Mouse (Mus musculus): ENCODE measurements around the gene Fam151a. TPM values are rescaled to one million over a fixed set of nuclear protein-coding genes. Genes with fewer than 3 reads are reported as not detected.
"Not testable (repeated sequence)": the region's sequence is repeated elsewhere in the genome, so short reads cannot be mapped to it uniquely, and the experiment has no call there.

Fam151a gene
- total RNA-seq (2021) = not detected

DNA sequence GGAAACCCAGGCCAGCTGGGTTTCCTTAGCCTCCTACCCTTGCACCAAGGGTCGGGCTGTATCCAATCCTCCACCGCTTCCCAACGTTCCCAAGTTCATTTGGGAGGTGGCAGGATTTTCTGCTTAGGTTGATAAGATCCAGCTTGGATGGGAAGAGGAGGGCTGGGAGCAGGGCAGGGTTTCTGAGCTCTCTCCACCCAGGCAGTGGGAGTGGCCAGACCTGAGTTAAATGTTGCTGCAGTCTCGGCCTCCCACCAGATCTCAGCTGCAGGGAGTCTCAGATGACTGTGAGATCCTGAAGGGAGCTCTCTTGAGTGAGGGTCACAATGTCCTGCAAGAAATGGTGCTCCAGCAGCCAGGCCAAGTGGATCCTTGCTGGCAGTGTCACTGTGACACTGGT, at the start of gene Fam151a:
Gene Fam151a (plus strand): TSS at position 254 of the 400 bp plus-strand sequence.
- no peak for DNase-seq
- intact Hi-C loops (cut with DNase I) = no loop called here

GRCm38 (mm10) chr4:106688636-106689296, 44.9 kb upstream of the Fam151a start:
- intact Hi-C loops (cut with DNase I) = no loop called here
- DNase-seq = no peak

DNA sequence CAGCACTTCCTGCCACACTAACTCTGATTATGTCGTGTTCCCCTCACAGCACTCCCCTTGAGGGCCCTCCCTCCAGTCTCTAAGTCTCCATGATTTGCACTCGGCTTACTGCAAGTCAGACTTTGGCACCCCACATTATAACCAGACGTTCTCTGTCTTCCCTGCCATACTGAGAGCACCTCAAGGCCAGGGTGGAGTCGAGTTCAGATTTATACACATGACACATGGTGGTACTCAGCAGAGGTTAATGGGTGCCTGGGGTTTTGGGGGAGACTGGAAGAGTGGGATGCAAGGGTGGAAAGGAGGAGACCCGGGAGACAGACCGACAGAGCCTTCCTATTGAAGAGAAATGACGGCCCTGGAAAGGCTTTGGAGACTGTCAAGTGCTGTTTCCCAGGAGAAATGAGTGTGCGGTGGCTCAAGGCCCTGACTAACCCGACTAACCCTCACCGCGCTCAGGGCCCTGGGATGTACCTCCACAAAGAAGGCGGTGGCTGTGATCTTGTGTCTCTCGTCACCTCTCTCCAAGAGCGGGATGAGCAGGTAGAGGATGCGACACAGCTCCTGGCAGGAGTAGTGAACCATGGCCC, 39.8 kb upstream of the Fam151a start:
- intact Hi-C loops (cut with DNase I) = no loop called here

GRCm38 (mm10) chr4:106699989-106700388, 33.7 kb upstream of the Fam151a start:
- intact Hi-C loops (cut with DNase I) = no loop called here
- peak; percentile 29 for DNase-seq

More for the DNA sequence above, 39.8 kb upstream of the Fam151a start:
- DNase-seq = no peak

- intact Hi-C loops (cut with DNase I) = no loop called here
Measured at GRCm38 (mm10) chr4:106700798-106701197, 32.9 kb upstream of the Fam151a start.

GRCm38 (mm10) chr4:106703956-106704355, 29.7 kb upstream of the Fam151a start:
- intact Hi-C loops (cut with DNase I) = no loop called here
- peak; percentile 34 for DNase-seq

More at GRCm38 (mm10) chr4:106700798-106701197, 32.9 kb upstream of the Fam151a start:
- DNase-seq = no peak

GRCm38 (mm10) chr4:106704416-106704815, 29.3 kb upstream of the Fam151a start:
- intact Hi-C loops (cut with DNase I) = no loop called here
- DNase-seq = peak; percentile 81

GRCm38 (mm10) chr4:106705096-106705665, 28.5 kb upstream of the Fam151a start:
- intact Hi-C loops (cut with DNase I) = loop anchor here (5.0 kb wide), 1 partner anchor 88 kb away; the partner anchor contains the start of gene Lexm

GRCm38 (mm10) chr4:106707957-106708356, 25.7 kb upstream of the Fam151a start:
- intact Hi-C loops (cut with DNase I) = loop anchor here (1.0 to 5.0 kb wide), 2 partner anchors 77 to 91 kb away; partner anchors contain the start of gene Lexm
- no peak for DNase-seq

More at GRCm38 (mm10) chr4:106705096-106705665, 28.5 kb upstream of the Fam151a start:
- peak; percentile 26 for DNase-seq

DNA sequence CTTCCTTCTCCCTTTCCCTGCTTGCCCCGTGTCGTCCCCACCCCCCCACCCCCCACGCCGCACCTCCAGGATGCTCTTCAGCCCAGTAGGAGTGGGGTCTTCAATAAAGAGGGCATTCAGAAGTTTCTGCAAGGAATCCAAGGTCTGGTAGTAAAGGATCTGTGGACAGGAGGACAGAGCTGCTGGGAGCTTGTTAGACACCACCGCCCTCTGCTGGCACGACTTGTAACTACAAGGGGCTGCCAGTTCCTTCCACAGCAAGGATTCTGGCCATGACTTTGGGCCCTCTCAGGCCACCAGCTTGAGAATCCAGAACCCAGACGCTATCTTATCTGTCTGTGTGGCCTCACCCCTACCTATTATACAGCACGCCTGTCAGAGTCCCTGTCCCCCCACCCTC, 25.3 kb upstream of the Fam151a start:
- DNase-seq = peak; percentile 89
- intact Hi-C loops (cut with DNase I) = loop anchor here (1.0 to 5.0 kb wide), 2 partner anchors 77 to 91 kb away; partner anchors contain the start of gene Lexm

GRCm38 (mm10) chr4:106713622-106714021, 20.1 kb upstream of the Fam151a start:
- intact Hi-C loops (cut with DNase I) = no loop called here
- no peak for DNase-seq

- no peak for DNase-seq
- intact Hi-C loops (cut with DNase I) = no loop called here
Measured at GRCm38 (mm10) chr4:106720631-106721030, 13.1 kb upstream of the Fam151a start.

- intact Hi-C loops (cut with DNase I) = no loop called here
- no peak for DNase-seq
Measured at GRCm38 (mm10) chr4:106730814-106731213, 2.9 kb upstream of the Fam151a start, which contains the start of gene Mroh7. TSS of gene Mroh7 (minus strand) at chr4:106730925.

GRCm38 (mm10) chr4:106736884-106737283, 3.2 kb downstream of the Fam151a start:
- intact Hi-C loops (cut with DNase I); DNase-seq: not testable (repeated sequence)

GRCm38 (mm10) chr4:106737904-106738303, 4.2 kb downstream of the Fam151a start:
- DNase-seq = no peak
- intact Hi-C loops (cut with DNase I) = no loop called here

GRCm38 (mm10) chr4:106745862-106746261, 12.2 kb downstream of the Fam151a start:
- DNase-seq = no peak
- intact Hi-C loops (cut with DNase I) = loop anchor here (5.0 kb wide), 1 partner anchor 416 kb away; no protein-coding TSS in a partner anchor

DNA sequence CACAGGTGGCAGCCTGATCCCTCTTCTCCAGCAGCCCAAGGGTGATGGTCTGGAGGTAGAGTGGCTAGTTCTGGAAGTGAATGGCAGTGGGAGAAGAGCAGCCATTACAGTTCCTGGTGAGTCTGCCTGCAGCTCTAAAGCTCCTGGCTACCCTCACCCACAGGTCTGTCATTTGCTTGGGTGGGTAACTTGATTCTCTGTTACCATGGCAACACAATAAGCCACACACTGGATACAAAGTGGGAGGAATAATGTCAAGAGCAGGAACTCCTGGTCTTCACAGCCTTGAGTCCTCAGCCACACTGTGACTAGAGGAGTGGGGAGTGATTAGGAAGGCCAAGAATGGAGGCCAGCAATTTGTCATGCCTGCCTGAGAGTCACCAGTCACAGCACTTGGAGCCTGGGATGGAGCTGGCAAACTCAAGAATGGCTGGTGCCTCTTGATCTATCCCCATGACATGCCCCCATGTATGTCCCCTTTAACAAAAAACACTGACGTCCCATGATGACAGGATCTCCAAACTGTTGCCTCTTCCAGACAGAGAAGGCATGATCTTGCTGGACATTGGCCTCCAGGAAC, 13.4 kb downstream of the Fam151a start:
- DNase-seq = peak; percentile 21
- intact Hi-C loops (cut with DNase I) = loop anchor here (5.0 kb wide), 1 partner anchor 415 kb away; no protein-coding TSS in a partner anchor

DNA sequence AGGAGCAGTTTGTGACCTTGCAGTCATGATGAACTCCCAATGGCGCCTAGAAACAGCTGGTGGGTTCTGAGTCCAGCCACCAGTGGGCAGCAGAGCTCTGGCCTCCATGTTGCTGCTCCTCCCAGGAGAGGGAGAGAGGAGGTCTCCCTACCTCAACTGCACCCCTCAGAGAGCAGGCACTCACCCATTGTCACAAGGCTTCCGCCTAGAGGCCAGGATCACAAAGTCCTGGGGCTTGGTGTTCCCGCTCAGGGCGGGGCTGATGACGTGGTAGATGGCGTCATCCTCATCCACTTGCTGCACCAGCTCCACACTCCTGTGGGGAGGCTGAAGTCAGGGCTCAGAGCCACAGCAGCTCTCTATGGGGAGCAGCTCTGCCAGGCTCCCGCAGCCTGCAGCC, 16.0 kb downstream of the Fam151a start:
- peak; percentile 70 for DNase-seq
- intact Hi-C loops (cut with DNase I) = loop anchor here (5.0 kb wide), 1 partner anchor 413 kb away; no protein-coding TSS in a partner anchor

DNA sequence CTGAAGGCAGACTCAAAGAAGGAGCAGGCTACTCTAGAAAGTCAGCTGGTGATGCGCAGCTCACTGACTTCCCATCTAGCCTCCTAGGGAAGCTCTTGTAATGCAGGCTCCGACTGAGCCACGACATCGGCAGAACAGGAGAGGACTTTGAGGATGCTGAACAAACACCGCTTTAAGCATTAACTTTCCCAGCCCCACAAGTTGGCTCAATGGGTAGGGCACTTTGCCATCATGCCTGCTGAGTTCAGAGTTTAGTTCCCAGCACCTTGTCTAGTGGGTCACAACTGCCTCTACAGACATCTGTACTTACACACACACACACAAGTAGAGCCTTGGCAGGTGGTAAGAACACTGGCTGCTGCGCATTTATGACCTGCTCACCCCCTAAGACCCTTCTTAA, 18.0 kb downstream of the Fam151a start:
- no peak for DNase-seq
- intact Hi-C loops (cut with DNase I) = no loop called here

- intact Hi-C loops (cut with DNase I) = no loop called here
- no peak for DNase-seq
Measured at GRCm38 (mm10) chr4:106764166-106764565, 30.5 kb downstream of the Fam151a start.

- DNase-seq = no peak
- intact Hi-C loops (cut with DNase I) = no loop called here
Measured at GRCm38 (mm10) chr4:106769306-106769705, 35.6 kb downstream of the Fam151a start.

Measured in left cerebral cortex, postnatal 4 days (tissue).